Mouse (Mus musculus) forebrain, embryonic 14.5 days (tissue): ENCODE data around the gene Nat9. TPM values are rescaled to one million over a fixed set of nuclear protein-coding genes. Genes with fewer than 3 reads are reported as not detected.

Experiments
- ATAC-seq: fragments of 200-750 bp; cut with Nextera tagmentation; 2 replicates; pipeline ENCODE4 v1.8.0; 2017; ENCODE audit warnings: mild to moderate bottlenecking, moderate library complexity
- DNase-seq: peaks from one replicate; pipeline ENCODE4 v3.0.0-alpha.2; 2015; ENCODE audit warnings: low spot score
- H3K27ac ChIP-seq: fragments of 300-500 bp; sonication (generic); 2 replicates; pipeline ENCODE4 v1.5.1; 2014; ENCODE audit warnings: low read depth, mild to moderate bottlenecking, control low read depth, low read length, moderate library complexity
- H3K27me3 ChIP-seq: fragments of 300-500 bp; sonication (generic); replicated peaks from 2 replicates; pipeline ENCODE4 v1.6.1; 2014; ENCODE audit warnings: low read length, control low read depth, mixed read lengths; ENCODE audit not compliant: control insufficient read depth, insufficient read depth
- H3K36me3 ChIP-seq: fragments of 300-500 bp; sonication (generic); 2 replicates; pipeline ENCODE4 v1.6.1; 2014; ENCODE audit warnings: low read length, control low read depth; ENCODE audit not compliant: control insufficient read depth, insufficient read depth
- H3K4me1 ChIP-seq: fragments of 300-500 bp; sonication (generic); 2 replicates; pipeline ENCODE4 v1.6.1; 2014; ENCODE audit warnings: antibody characterized with exemption, low read length, control low read depth; ENCODE audit not compliant: control insufficient read depth, insufficient read depth
- H3K4me2 ChIP-seq: fragments of 300-500 bp; sonication (generic); 2 replicates; pipeline ENCODE4 v1.6.1; 2014; ENCODE audit warnings: mild to moderate bottlenecking, control low read depth, low read length
- H3K4me3 ChIP-seq: fragments of 300-500 bp; sonication (generic); 2 replicates; pipeline ENCODE4 v1.5.1; 2014; ENCODE audit warnings: low read depth, low read length, control low read depth
- H3K9ac ChIP-seq: fragments of 300-500 bp; sonication (generic); 2 replicates; pipeline ENCODE4 v1.6.1; 2014; ENCODE audit warnings: mild to moderate bottlenecking, low read length, control low read depth, moderate library complexity
- H3K9me3 ChIP-seq: fragments of 300-500 bp; sonication (generic); replicated peaks from 2 replicates; pipeline ENCODE4 v1.6.1; 2016; ENCODE audit warnings: low read length, control low read depth, mixed read lengths; ENCODE audit not compliant: control insufficient read depth
- WGBS: fragments of 180-500 bp; shearing (Covaris S2); extraction: QIAGEN DNeasy Blood & Tissue Kit; methylation state at CpG from one replicate; pipeline ENCODE4 v1.1.7; 2014; 5-methylcytosine and 5-hydroxymethylcytosine counted together
- polyA plus RNA-seq: library from polyadenylated mRNA; unstranded; fragments of >200 nt; fragmentation: Nextera tagmentation; extraction: Ambion mirVana; gene quantifications from 2 replicates; pipeline ENCODE4 v1.2.1, GENCODE M21; 2014

The Nat9 gene
- polyA plus RNA-seq, 1 experiment from 2014 or later, result 20.4 TPM

- Histone ChIP-seq H3K36me3 (0 out of 2 replicates have a peak, but pooled peaks cover 8% of the 10 kb centered on the region), H3K9ac (no peak overlapping the region; the same call in 1 of the 2 replicates), H3K4me3 (no peak overlapping the region), H3K27ac (peak overlapping the region; percentile 27; the same call in 1 of the 2 replicates), H3K4me2 (no peak overlapping the region), H3K27me3 (no peaks in the 10 kb centered on the region), H3K9me3 (no peaks in the 10 kb centered on the region), H3K4me1 (peaks cover 35% of the 10 kb centered on the region)
- ATAC-seq (no peak), DNase-seq (no peak)
- WGBS, result 68% methylated on average over 24 of the region's 24 CpGs
Observed at GRCm38 (mm10) chr11:115176399-115177190, 11.1 kb downstream of the Nat9 start.

DNA sequence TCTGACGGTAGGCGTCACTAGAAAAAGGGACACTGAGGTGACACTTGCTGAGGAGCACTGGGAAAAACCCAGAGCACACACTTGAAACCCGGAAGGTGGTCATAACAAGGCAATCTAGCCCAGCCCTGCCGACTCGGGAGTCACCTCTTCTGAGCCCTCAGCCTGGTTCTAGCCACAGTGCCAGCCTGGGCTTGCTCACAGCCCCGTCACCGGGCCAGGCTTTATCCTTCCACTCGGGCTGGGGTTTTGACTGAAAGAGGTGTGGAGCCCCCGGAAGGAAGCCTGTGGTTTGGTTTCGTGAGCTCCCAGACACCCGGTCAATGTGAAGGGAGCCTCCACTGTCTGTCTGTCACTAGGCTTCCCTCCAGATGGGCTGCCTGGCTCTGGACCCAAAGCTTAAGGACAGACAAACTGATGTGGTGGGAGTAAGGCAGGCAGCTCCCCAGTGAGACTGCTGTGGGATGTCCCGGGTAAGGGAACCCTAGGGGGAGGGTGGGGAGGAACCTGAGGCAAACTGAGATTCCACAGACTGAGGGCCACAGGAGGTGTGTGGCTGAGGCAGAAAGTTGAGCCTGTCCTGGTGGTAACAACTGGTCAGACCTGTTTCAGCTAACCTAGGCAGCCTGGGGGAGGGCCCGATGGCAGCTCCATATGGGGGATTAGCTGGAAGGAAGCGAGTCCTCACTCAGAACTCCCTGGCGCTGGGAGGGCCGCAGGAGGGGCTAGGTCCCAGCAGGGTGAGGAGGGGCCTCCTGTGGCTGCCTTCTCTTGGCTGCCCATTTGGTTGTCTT, 13.9 kb downstream of the Nat9 start:
- 20% methylated on average over 16 of the region's 16 CpGs for WGBS
- no peaks in the 10 kb centered on the region for H3K36me3 ChIP-seq
- DNase-seq, result no peak
- H3K27me3 ChIP-seq, result no peaks in the 10 kb centered on the region
- ATAC-seq, result no peak
- no peaks in the 10 kb centered on the region for H3K9me3 ChIP-seq
- H3K4me1 ChIP-seq, result peaks cover 35% of the 10 kb centered on the region
- H3K9ac ChIP-seq, result no peak overlapping the region
- H3K4me2 ChIP-seq, result no peak overlapping the region
- no peak overlapping the region for H3K4me3 ChIP-seq
- no peak overlapping the region for H3K27ac ChIP-seq

- ATAC-seq, result no peak; the same call in 1 of the 2 replicates
- no peak overlapping the region for H3K27ac ChIP-seq
- H3K27me3 ChIP-seq, result no peaks in the 10 kb centered on the region
- peak; percentile 68 for DNase-seq
- H3K4me1 ChIP-seq, result peaks cover 31% of the 10 kb centered on the region
- H3K4me3 ChIP-seq, result no peak overlapping the region
- H3K9me3 ChIP-seq, result no peaks in the 10 kb centered on the region
- no peak overlapping the region for H3K4me2 ChIP-seq
- H3K9ac ChIP-seq, result no peak overlapping the region
- WGBS, result 34% methylated on average over 4 of the region's 4 CpGs
- no peaks in the 10 kb centered on the region for H3K36me3 ChIP-seq
Observed at GRCm38 (mm10) chr11:115172825-115173287, 14.8 kb downstream of the Nat9 start.

- WGBS, result 48% methylated on average over 8 of the region's 8 CpGs
- Histone ChIP-seq H3K4me2 (no peak overlapping the region), H3K4me1 (peaks cover 17% of the 10 kb centered on the region; the same call in 1 of the 2 replicates), H3K27me3 (no peaks in the 10 kb centered on the region), H3K27ac (no peak overlapping the region), H3K9me3 (no peaks in the 10 kb centered on the region), H3K4me3 (no peak overlapping the region), H3K9ac (no peak overlapping the region), H3K36me3 (no peaks in the 10 kb centered on the region)
- ATAC-seq (no peak), DNase-seq (no peak)
Observed at GRCm38 (mm10) chr11:115171125-115171524, 16.5 kb downstream of the Nat9 start.

DNA sequence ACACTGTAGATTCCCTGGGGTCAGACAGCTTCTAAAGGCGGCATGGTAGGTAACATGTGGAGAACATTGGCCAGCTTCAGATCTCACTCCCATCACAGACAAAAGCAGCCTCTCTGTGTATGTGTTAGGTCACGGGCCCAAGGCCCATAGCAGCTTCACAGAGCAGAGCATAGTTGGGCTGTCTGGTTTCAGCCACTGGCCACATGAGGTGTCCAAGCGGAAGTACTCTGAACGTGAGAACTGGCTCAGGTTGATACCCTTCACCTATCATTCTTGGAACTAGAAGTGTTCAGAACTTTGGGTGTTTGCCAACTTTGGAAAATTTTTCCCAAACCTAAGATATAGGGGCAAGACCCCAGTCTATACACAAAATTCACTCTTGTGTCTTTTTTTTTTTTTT, 18.2 kb downstream of the Nat9 start:
- ATAC-seq (no peak), DNase-seq (no peak)
- WGBS, result 92% methylated on average over 4 of the region's 4 CpGs
- peaks cover 17% of the 10 kb centered on the region; the same call in 1 of the 2 replicates for H3K4me1 ChIP-seq
- no peak overlapping the region for H3K27ac ChIP-seq
- H3K4me2 ChIP-seq, result no peak overlapping the region
- H3K4me3 ChIP-seq, result no peak overlapping the region
- H3K27me3 ChIP-seq, result peaks cover 8% of the 10 kb centered on the region; the same call in 1 of the 2 replicates
- H3K9ac ChIP-seq, result no peak overlapping the region
- no peaks in the 10 kb centered on the region for H3K9me3 ChIP-seq
- H3K36me3 ChIP-seq, result no peaks in the 10 kb centered on the region

DNA sequence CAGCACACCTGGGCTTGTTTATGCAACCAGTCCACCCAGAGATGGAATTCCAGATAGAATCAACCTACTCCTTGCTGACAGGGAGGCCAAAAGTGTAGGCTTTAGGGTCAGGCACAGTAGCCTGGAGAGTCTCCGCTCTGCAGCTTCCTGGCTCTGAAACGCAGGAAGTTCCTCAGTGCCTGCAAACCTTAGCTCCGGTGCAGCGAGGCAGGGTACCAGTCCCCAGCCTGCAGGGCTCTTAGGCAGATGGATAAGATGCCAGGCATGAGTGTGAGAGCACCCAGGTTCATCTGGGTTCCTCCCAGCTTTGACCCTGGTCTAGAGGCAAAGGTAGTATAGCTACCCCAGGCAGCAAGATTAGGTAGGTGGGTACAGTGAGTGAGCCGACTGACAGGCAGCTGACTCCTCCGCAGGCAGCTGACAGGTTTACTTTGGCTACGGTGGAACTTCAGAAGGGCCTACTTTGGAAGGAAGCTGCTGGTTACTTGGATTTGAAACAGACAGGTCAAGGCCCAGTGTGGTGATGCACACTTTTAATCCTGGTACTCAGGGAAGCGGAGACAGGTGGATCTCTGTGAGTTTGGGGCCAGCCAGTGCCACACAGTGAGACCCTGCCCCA, 19.9 kb downstream of the Nat9 start:
- H3K27ac ChIP-seq, result no peak overlapping the region
- DNase-seq (no peak), ATAC-seq (no peak)
- no peak overlapping the region for H3K9ac ChIP-seq
- H3K36me3 ChIP-seq, result no peaks in the 10 kb centered on the region
- peaks cover 19% of the 10 kb centered on the region; the same call in 1 of the 2 replicates for H3K4me1 ChIP-seq
- no peak overlapping the region for H3K4me2 ChIP-seq
- no peak overlapping the region for H3K4me3 ChIP-seq
- no peaks in the 10 kb centered on the region for H3K9me3 ChIP-seq
- H3K27me3 ChIP-seq, result peaks cover 12% of the 10 kb centered on the region
- WGBS, result 93% methylated on average over 8 of the region's 8 CpGs

- ATAC-seq (no peak), DNase-seq (no peak)
- H3K27me3 ChIP-seq, result peaks cover 15% of the 10 kb centered on the region
- no peak overlapping the region for H3K27ac ChIP-seq
- H3K4me1 ChIP-seq, result peaks cover 12% of the 10 kb centered on the region; the same call in 1 of the 2 replicates
- H3K36me3 ChIP-seq, result no peaks in the 10 kb centered on the region
- H3K4me3 ChIP-seq, result no peak overlapping the region
- no peak overlapping the region for H3K4me2 ChIP-seq
- H3K9ac ChIP-seq, result no peak overlapping the region
- no peaks in the 10 kb centered on the region for H3K9me3 ChIP-seq
- 91% methylated on average over 3 of the region's 3 CpGs for WGBS
Observed at GRCm38 (mm10) chr11:115166776-115167175, 20.9 kb downstream of the Nat9 start.

DNA sequence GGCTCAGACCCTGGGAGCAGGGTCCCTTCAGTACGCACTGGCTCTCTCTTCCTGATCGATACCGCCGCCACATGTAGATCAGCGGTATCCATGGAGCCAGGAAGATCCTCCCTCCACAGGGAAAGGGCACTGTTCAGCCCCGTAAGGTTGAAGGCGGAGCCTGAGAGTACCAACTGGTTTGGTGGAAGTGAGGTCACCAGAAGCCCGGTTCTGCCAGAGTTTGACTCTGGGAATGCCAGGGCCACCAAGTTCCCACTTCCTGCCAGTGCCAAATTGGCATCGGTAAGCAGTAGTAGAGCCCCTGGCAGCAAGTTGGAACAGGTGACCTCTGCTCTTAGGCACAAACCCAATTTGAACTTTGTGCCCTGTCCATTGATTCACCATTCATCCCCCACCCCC, 22.7 kb downstream of the Nat9 start:
- Histone ChIP-seq H3K9me3 (no peaks in the 10 kb centered on the region), H3K27me3 (peaks cover 16% of the 10 kb centered on the region), H3K4me2 (peak overlapping the region; percentile 80), H3K27ac (no peak overlapping the region), H3K4me3 (peak overlapping the region; percentile 52), H3K9ac (peak overlapping the region; percentile 58; the same call in 1 of the 2 replicates), H3K36me3 (no peaks in the 10 kb centered on the region), H3K4me1 (peaks cover 12% of the 10 kb centered on the region; the same call in 1 of the 2 replicates)
- ATAC-seq, result no peak
- WGBS, result 2% methylated on average over 9 of the region's 9 CpGs
- DNase-seq, result no peak
